Mouse (Mus musculus): ENCODE data around the gene Plekhg5. TPM values are rescaled to one million over a fixed set of nuclear protein-coding genes. Genes with fewer than 3 reads are reported as not detected.

Plekhg5 gene
- polyA plus RNA-seq, 1 experiment from 2014 or later, result 17.4 TPM

DNA sequence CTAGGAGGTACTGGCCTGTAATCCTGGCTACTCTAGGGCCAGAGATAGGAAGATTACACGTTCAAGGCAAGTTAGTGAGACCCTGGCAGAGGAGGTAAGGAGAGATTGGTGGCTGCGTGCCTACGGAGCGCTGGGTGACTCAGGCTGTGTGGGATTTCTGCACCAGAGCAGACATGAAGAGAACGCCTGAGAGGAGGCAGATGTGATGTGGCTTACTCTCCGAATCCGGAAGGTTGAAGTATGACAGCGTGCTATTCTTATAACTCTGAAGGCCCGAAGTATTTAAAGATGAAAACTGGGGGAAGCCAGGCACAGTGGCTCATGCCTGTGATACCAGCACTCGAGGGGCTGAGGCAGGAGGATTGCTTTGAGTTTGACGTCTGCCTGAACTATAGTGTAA lies 28.2 kb downstream of the Plekhg5 start:
- peaks cover 35% of the 10 kb centered on the region for H3K36me3 ChIP-seq
- no peak for ATAC-seq (ENCODE audit: insufficient number of reproducible peaks, insufficient read depth, low FRiP score, low TSS enrichment, low read depth)
- H3K4me2 ChIP-seq, result no peak overlapping the region
- no peak overlapping the region for H3K9ac ChIP-seq (replicated peaks)
- H3K27me3 ChIP-seq, result no peaks in the 10 kb centered on the region
- 77% methylated on average over 11 of the region's 11 CpGs for WGBS
- H3K27ac ChIP-seq, result 0 out of 2 replicates have a peak overlapping the region, but pooled peaks have one; percentile 35
- no peak overlapping the region for H3K4me3 ChIP-seq (replicated peaks)
- no peaks in the 10 kb centered on the region for H3K9me3 ChIP-seq
- H3K4me1 ChIP-seq (replicated peaks), result peaks cover 38% of the 10 kb centered on the region

GRCm38 (mm10) chr4:152101081-152101653 lies 28.9 kb downstream of the Plekhg5 start:
- H3K27ac ChIP-seq, result peak overlapping the region; percentile 35; the same call in 1 of the 2 replicates
- peaks cover 35% of the 10 kb centered on the region for H3K4me1 ChIP-seq (replicated peaks)
- no peak overlapping the region for H3K4me3 ChIP-seq (replicated peaks)
- no peak for ATAC-seq (ENCODE audit: insufficient number of reproducible peaks, insufficient read depth, low FRiP score, low TSS enrichment, low read depth)
- 60% methylated on average over 7 of the region's 7 CpGs for WGBS
- no peaks in the 10 kb centered on the region for H3K9me3 ChIP-seq
- no peaks in the 10 kb centered on the region for H3K27me3 ChIP-seq
- no peak overlapping the region; the same call in 1 of the 2 replicates for H3K9ac ChIP-seq (replicated peaks)
- no peak overlapping the region for H3K4me2 ChIP-seq
- peaks cover 41% of the 10 kb centered on the region for H3K36me3 ChIP-seq

GRCm38 (mm10) chr4:152101921-152102320 lies 29.6 kb downstream of the Plekhg5 start:
- Histone ChIP-seq H3K4me1 (replicated peaks) (peaks cover 29% of the 10 kb centered on the region), H3K4me2 (no peak overlapping the region), H3K27me3 (no peaks in the 10 kb centered on the region), H3K9ac (replicated peaks) (no peak overlapping the region), H3K36me3 (peaks cover 47% of the 10 kb centered on the region), H3K27ac (no peak overlapping the region; the same call in 1 of the 2 replicates), H3K4me3 (replicated peaks) (no peak overlapping the region), H3K9me3 (no peaks in the 10 kb centered on the region)
- no peak for ATAC-seq (ENCODE audit: insufficient number of reproducible peaks, insufficient read depth, low FRiP score, low TSS enrichment, low read depth)
- WGBS, result 93% methylated on average over 16 of the region's 16 CpGs

GRCm38 (mm10) chr4:152103025-152103424 lies 30.7 kb downstream of the Plekhg5 start:
- no peak for ATAC-seq (ENCODE audit: insufficient number of reproducible peaks, insufficient read depth, low FRiP score, low TSS enrichment, low read depth)
- Histone ChIP-seq H3K4me3 (replicated peaks) (no peak overlapping the region), H3K27me3 (0 out of 2 replicates have a peak, but pooled peaks cover 6% of the 10 kb centered on the region), H3K9me3 (no peaks in the 10 kb centered on the region), H3K9ac (replicated peaks) (no peak overlapping the region), H3K4me2 (no peak overlapping the region), H3K36me3 (peaks cover 51% of the 10 kb centered on the region), H3K27ac (no peak overlapping the region), H3K4me1 (replicated peaks) (peaks cover 29% of the 10 kb centered on the region)
- 37% methylated on average over 7 of the region's 7 CpGs for WGBS

DNA sequence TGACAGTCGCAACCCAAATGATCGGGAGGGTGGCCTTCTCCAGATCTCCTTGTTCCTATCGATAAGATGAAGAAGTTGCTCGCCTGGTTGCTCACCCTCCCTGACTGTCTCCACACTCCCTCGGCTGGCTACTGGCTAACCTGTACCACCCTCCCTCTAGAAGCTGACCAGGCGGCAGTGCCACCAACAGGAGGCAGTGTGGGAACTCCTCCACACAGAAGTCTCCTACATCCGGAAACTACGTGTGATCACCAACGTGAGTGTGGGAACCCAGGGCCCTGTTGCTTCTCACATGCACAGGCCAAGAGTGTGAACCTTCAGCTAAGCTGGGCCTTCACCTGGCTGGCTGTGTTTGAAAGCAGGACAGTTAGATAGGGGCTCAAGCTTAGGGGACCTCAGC lies 34.4 kb downstream of the Plekhg5 start:
- no peak overlapping the region for H3K9ac ChIP-seq (replicated peaks)
- WGBS, result 57% methylated on average over 9 of the region's 9 CpGs
- H3K27me3 ChIP-seq, result peaks cover 16% of the 10 kb centered on the region; the same call in 1 of the 2 replicates
- H3K4me3 ChIP-seq (replicated peaks), result no peak overlapping the region
- 0 out of 2 replicates have a peak overlapping the region, but pooled peaks have one; percentile 3 for H3K27ac ChIP-seq
- no peak for ATAC-seq (ENCODE audit: insufficient number of reproducible peaks, insufficient read depth, low FRiP score, low TSS enrichment, low read depth)
- no peaks in the 10 kb centered on the region for H3K9me3 ChIP-seq
- peaks cover 20% of the 10 kb centered on the region for H3K4me1 ChIP-seq (replicated peaks)
- peaks cover 80% of the 10 kb centered on the region for H3K36me3 ChIP-seq
- H3K4me2 ChIP-seq, result peak overlapping the region; percentile 70

GRCm38 (mm10) chr4:152107493-152107892 lies 35.2 kb downstream of the Plekhg5 start:
- Histone ChIP-seq H3K4me2 (peak overlapping the region; percentile 70), H3K27ac (peak overlapping the region; percentile 72), H3K9me3 (no peaks in the 10 kb centered on the region), H3K4me3 (replicated peaks) (peak overlapping the region; percentile 38), H3K4me1 (replicated peaks) (peaks cover 20% of the 10 kb centered on the region), H3K27me3 (peaks cover 16% of the 10 kb centered on the region; the same call in 1 of the 2 replicates), H3K36me3 (peaks cover 80% of the 10 kb centered on the region), H3K9ac (replicated peaks) (no peak overlapping the region; the same call in 1 of the 2 replicates)
- ATAC-seq (ENCODE audit: insufficient number of reproducible peaks, insufficient read depth, low FRiP score, low TSS enrichment, low read depth), result peak; percentile 69
- WGBS, result 1% methylated on average over 24 of the region's 24 CpGs

- ATAC-seq (ENCODE audit: insufficient number of reproducible peaks, insufficient read depth, low FRiP score, low TSS enrichment, low read depth), result peak; percentile 92
These were observed 35.7 kb downstream of the Plekhg5 start for GRCm38 (mm10) chr4:152107971-152108509.

GRCm38 (mm10) chr4:152108673-152109072 lies 36.4 kb downstream of the Plekhg5 start:
- Histone ChIP-seq H3K4me3 (replicated peaks) (no peak overlapping the region), H3K9ac (replicated peaks) (no peak overlapping the region), H3K9me3 (no peaks in the 10 kb centered on the region), H3K4me1 (replicated peaks) (peaks cover 20% of the 10 kb centered on the region), H3K36me3 (peaks cover 80% of the 10 kb centered on the region), H3K4me2 (peak overlapping the region; percentile 70; the same call in 1 of the 2 replicates), H3K27ac (no peak overlapping the region), H3K27me3 (peaks cover 17% of the 10 kb centered on the region)
- ATAC-seq (ENCODE audit: insufficient number of reproducible peaks, insufficient read depth, low FRiP score, low TSS enrichment, low read depth), result no peak
- 81% methylated on average over 5 of the region's 5 CpGs for WGBS

More at GRCm38 (mm10) chr4:152107971-152108509, 35.7 kb downstream of the Plekhg5 start:
- peaks cover 16% of the 10 kb centered on the region; the same call in 1 of the 2 replicates for H3K27me3 ChIP-seq
- peaks cover 80% of the 10 kb centered on the region for H3K36me3 ChIP-seq
- no peaks in the 10 kb centered on the region for H3K9me3 ChIP-seq
- 5% methylated on average over 30 of the region's 30 CpGs for WGBS
- no peak overlapping the region; the same call in 1 of the 2 replicates for H3K9ac ChIP-seq (replicated peaks)
- H3K4me1 ChIP-seq (replicated peaks), result peaks cover 20% of the 10 kb centered on the region
- H3K4me2 ChIP-seq, result peak overlapping the region; percentile 70
- H3K27ac ChIP-seq, result peak overlapping the region; percentile 72
- peak overlapping the region; percentile 38 for H3K4me3 ChIP-seq (replicated peaks)

- no peak overlapping the region for H3K4me2 ChIP-seq
- H3K27me3 ChIP-seq, result peaks cover 26% of the 10 kb centered on the region
- H3K4me3 ChIP-seq (replicated peaks), result no peak overlapping the region
- H3K9ac ChIP-seq (replicated peaks), result no peak overlapping the region
- ATAC-seq (ENCODE audit: insufficient number of reproducible peaks, insufficient read depth, low FRiP score, low TSS enrichment, low read depth), result no peak
- H3K4me1 ChIP-seq (replicated peaks), result peaks cover 20% of the 10 kb centered on the region
- H3K36me3 ChIP-seq, result peaks cover 80% of the 10 kb centered on the region
- no peak overlapping the region for H3K27ac ChIP-seq
- H3K9me3 ChIP-seq, result no peaks in the 10 kb centered on the region
- WGBS, result 89% methylated on average over 3 of the region's 3 CpGs
These were observed 37.2 kb downstream of the Plekhg5 start for GRCm38 (mm10) chr4:152109509-152109908.

DNA sequence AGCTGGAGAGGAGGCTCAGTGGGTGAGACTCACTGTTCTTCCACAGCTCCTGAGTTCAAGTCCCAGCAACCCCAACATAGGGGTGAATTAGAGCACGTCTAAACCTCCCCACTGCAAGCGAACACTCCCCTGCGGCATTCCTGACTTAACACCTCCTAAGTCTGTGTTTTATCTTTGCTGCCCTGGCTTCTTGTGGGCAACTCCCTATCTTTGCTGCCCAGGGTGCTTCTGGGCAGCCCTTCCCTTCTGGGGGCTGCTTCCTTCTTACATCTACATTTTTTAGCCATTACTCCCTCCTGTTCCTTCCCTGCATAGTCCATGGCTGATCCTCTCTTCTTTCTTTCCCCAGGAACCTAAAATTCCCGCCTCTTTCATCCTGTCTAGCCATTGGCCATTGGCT lies 38.4 kb downstream of the Plekhg5 start:
- Histone ChIP-seq H3K9ac (replicated peaks) (no peak overlapping the region), H3K36me3 (peaks cover 82% of the 10 kb centered on the region), H3K4me1 (replicated peaks) (peaks cover 25% of the 10 kb centered on the region), H3K4me2 (no peak overlapping the region), H3K4me3 (replicated peaks) (no peak overlapping the region), H3K27ac (no peak overlapping the region), H3K27me3 (peaks cover 37% of the 10 kb centered on the region), H3K9me3 (no peaks in the 10 kb centered on the region)
- 80% methylated on average over 4 of the region's 4 CpGs for WGBS
- ATAC-seq (ENCODE audit: insufficient number of reproducible peaks, insufficient read depth, low FRiP score, low TSS enrichment, low read depth), result no peak

GRCm38 (mm10) chr4:152112329-152112728 lies 40.0 kb downstream of the Plekhg5 start:
- Histone ChIP-seq H3K27ac (no peak overlapping the region), H3K4me3 (replicated peaks) (no peak overlapping the region), H3K9ac (replicated peaks) (no peak overlapping the region), H3K4me2 (no peak overlapping the region), H3K36me3 (peaks cover 68% of the 10 kb centered on the region), H3K27me3 (peaks cover 53% of the 10 kb centered on the region), H3K9me3 (no peaks in the 10 kb centered on the region), H3K4me1 (replicated peaks) (peaks cover 31% of the 10 kb centered on the region)
- ATAC-seq (ENCODE audit: insufficient number of reproducible peaks, insufficient read depth, low FRiP score, low TSS enrichment, low read depth), result no peak
- WGBS, result 88% methylated on average over 9 of the region's 9 CpGs
